Mouse (Mus musculus): ENCODE data around the gene Slc25a36.

Gene Slc25a36

GRCm38 (mm10) chr9:97051176-97051575 lies 59.8 kb downstream of the Slc25a36 start:
- peak; percentile 11 for DNase-seq (ENCODE audit: extremely low read depth, insufficient read length, low spot score)

GRCm38 (mm10) chr9:97046240-97046639 lies 64.7 kb downstream of the Slc25a36 start:
- DNase-seq (ENCODE audit: extremely low read depth, insufficient read length, low spot score): no peak

- no peak for DNase-seq (ENCODE audit: extremely low read depth, insufficient read length, low spot score)
These were observed 69.3 kb downstream of the Slc25a36 start for GRCm38 (mm10) chr9:97041633-97042032.

GRCm38 (mm10) chr9:97038010-97038409 lies 72.9 kb downstream of the Slc25a36 start:
- no peak for DNase-seq (ENCODE audit: extremely low read depth, insufficient read length, low spot score)

- no peak for DNase-seq (ENCODE audit: extremely low read depth, insufficient read length, low spot score)
These were observed 74.3 kb downstream of the Slc25a36 start for GRCm38 (mm10) chr9:97036656-97037055.

- DNase-seq (ENCODE audit: extremely low read depth, insufficient read length, low spot score): no peak
These were observed 83.6 kb downstream of the Slc25a36 start for GRCm38 (mm10) chr9:97027361-97027760.

- DNase-seq (ENCODE audit: extremely low read depth, insufficient read length, low spot score): no peak
These were observed 85.0 kb downstream of the Slc25a36 start for GRCm38 (mm10) chr9:97026006-97026405.

Measured in 3134 (cell line).